8 mouse cellular contexts compared by ENCODE assay signal in the genomic region with DNA sequence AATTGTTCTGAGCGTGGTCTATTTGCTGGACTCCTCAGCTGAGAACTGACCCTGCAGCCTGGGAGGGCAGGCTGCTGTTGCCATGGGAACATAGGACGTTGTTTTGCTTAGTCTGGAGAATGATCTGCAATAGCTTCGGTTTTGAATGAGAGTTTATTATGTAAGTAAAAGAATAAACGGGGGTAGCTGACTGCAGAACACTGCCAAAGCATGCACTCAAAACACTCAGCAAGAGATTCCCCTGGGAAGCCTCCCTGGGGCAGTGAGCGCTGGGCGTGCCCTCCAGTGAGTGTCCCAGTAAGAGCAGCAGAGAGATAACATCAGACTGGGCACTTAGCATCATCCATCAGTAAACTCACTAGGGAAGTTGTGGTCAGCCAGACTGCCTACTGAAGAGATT.
DNase-seq lines count a peak whose midpoint lies in the region; ATAC-seq lines count a peak whose summit lies in the region.

No protein-coding gene starts in this region.

- no peak overlapping the region for H3K9ac ChIP-seq in embryonic facial prominence, embryonic 14.5 days (ENCODE audit: low read depth, low read length)
- H3K9ac ChIP-seq in hindbrain, embryonic 14.5 days = no peak overlapping the region

- no peaks in the 10 kb centered on the region for H3K36me3 ChIP-seq in embryonic facial prominence, embryonic 14.5 days (ENCODE audit: control insufficient read depth, insufficient read depth, low read length)
- no peaks in the 10 kb centered on the region for H3K36me3 ChIP-seq in hindbrain, embryonic 14.5 days (replicated peaks; ENCODE audit: control insufficient read depth, insufficient read depth)
- no peaks in the 10 kb centered on the region for H3K36me3 ChIP-seq in midbrain, embryonic 10.5 days

- no peak overlapping the region for H3K4me3 ChIP-seq in embryonic facial prominence, embryonic 14.5 days (ENCODE audit: low read depth, low read length)
- no peak overlapping the region for H3K4me3 ChIP-seq in hindbrain, embryonic 14.5 days (replicated peaks; ENCODE audit: low read length)
- peak overlapping the region; percentile 20; the same call in 1 of the 2 replicates for H3K4me3 ChIP-seq in midbrain, embryonic 10.5 days

- no peak overlapping the region for H3K27ac ChIP-seq in embryonic facial prominence, embryonic 14.5 days (replicated peaks; ENCODE audit: low read depth, low read length)
- H3K27ac ChIP-seq in hindbrain, embryonic 14.5 days = peak overlapping the region; percentile 39; the same call in 1 of the 2 replicates
- H3K27ac ChIP-seq in midbrain, embryonic 10.5 days (replicated peaks) = no peak overlapping the region; the same call in 1 of the 2 replicates

- ATAC-seq in embryonic facial prominence, embryonic 14.5 days (ENCODE audit: low read depth) = peak; percentile 48; the same call in 1 of the 2 replicates
- ATAC-seq in hindbrain, embryonic 14.5 days (ENCODE audit: low FRiP score) = peak; percentile 41; the same call in 1 of the 2 replicates

- H3K4me2 ChIP-seq in embryonic facial prominence, embryonic 14.5 days (ENCODE audit: low read depth, low read length) = no peak overlapping the region
- H3K4me2 ChIP-seq in hindbrain, embryonic 14.5 days (replicated peaks) = peak overlapping the region; percentile 31

- no peaks in the 10 kb centered on the region for H3K4me1 ChIP-seq in embryonic facial prominence, embryonic 14.5 days (ENCODE audit: control insufficient read depth, insufficient read depth, low read length)
- peaks cover 12% of the 10 kb centered on the region for H3K4me1 ChIP-seq in hindbrain, embryonic 14.5 days (replicated peaks; ENCODE audit: control insufficient read depth, insufficient read depth, low read length)
- peaks cover 52% of the 10 kb centered on the region for H3K4me1 ChIP-seq in midbrain, embryonic 10.5 days

- H3K27me3 ChIP-seq in embryonic facial prominence, embryonic 14.5 days (replicated peaks; ENCODE audit: control insufficient read depth, insufficient read depth, low read length) = no peaks in the 10 kb centered on the region
- H3K27me3 ChIP-seq in hindbrain, embryonic 14.5 days (ENCODE audit: control insufficient read depth, insufficient read depth, low read length) = no peaks in the 10 kb centered on the region
- no peaks in the 10 kb centered on the region for H3K27me3 ChIP-seq in midbrain, embryonic 10.5 days (ENCODE audit: low read depth, poor library complexity, severe bottlenecking)

- H3K9me3 ChIP-seq in embryonic facial prominence, embryonic 14.5 days (ENCODE audit: control insufficient read depth, low read length) = no peaks in the 10 kb centered on the region
- no peaks in the 10 kb centered on the region for H3K9me3 ChIP-seq in hindbrain, embryonic 14.5 days (ENCODE audit: control insufficient read depth, low read length)
- 0 out of 2 replicates have a peak, but pooled peaks cover 4% of the 10 kb centered on the region for H3K9me3 ChIP-seq in midbrain, embryonic 10.5 days (replicated peaks)

- intact Hi-C loops in left cerebral cortex, postnatal 25 days (cut with DNase I) = loop anchor here (5.0 kb wide), 2 partner anchors 37 to 53 kb away; no protein-coding TSS in a partner anchor
- intact Hi-C loops in left cerebral cortex, postnatal 10 days (cut with DNase I) = loop anchor here (5.0 kb wide), 1 partner anchor 102 kb away; no protein-coding TSS in a partner anchor

- peak; percentile 26 to 37 for DNase-seq in left cerebral cortex, postnatal 25 days (ENCODE audit: low spot score in 2 of 2)
- DNase-seq in left cerebral cortex, postnatal 10 days (ENCODE audit: extremely low spot score in 1 of 2, low spot score in 2 of 2) = no peak
- DNase-seq in embryonic facial prominence, embryonic 14.5 days (ENCODE audit: low spot score) = no peak
- DNase-seq in hindbrain, embryonic 14.5 days (ENCODE audit: low spot score) = peak; percentile 49
- DNase-seq in midbrain, embryonic 10.5 days (ENCODE audit: low spot score) = peak; percentile 53
- no peak for DNase-seq in right cerebral cortex, adult 18-20 months
- no peak for DNase-seq in testis, postnatal 10 days (ENCODE audit: low spot score)
- no peak for DNase-seq in cerebellum, postnatal 4 days (ENCODE audit: low spot score in 2 of 2)

- 10% methylated on average over 6 of the region's 6 CpGs for WGBS in embryonic facial prominence, embryonic 14.5 days
- WGBS in hindbrain, embryonic 14.5 days = 4% methylated on average over 6 of the region's 6 CpGs
- 18% methylated on average over 6 of the region's 6 CpGs for WGBS in midbrain, embryonic 10.5 days

Comparison
In these comparisons a context has a peak if more than half of its experiments do, and no peak if none do; other contexts are left out.
1. DNase-seq: peak in left cerebral cortex, postnatal 25 days (2 of 2), hindbrain, embryonic 14.5 days (single experiment) and midbrain, embryonic 10.5 days (single experiment); none in left cerebral cortex, postnatal 10 days (0 of 2), embryonic facial prominence, embryonic 14.5 days (single experiment), right cerebral cortex, adult 18-20 months (single experiment), testis, postnatal 10 days (single experiment) and cerebellum, postnatal 4 days (0 of 2).